Mouse (Mus musculus): ENCODE results near the gene Banp. TPM values are rescaled to one million over a fixed set of nuclear protein-coding genes. Genes with fewer than 3 reads are reported as not detected.

Gene Banp
- total and polyA plus RNA-seq, 3 experiments, result 14.9 to 34.2 (median 25.7) TPM

DNA sequence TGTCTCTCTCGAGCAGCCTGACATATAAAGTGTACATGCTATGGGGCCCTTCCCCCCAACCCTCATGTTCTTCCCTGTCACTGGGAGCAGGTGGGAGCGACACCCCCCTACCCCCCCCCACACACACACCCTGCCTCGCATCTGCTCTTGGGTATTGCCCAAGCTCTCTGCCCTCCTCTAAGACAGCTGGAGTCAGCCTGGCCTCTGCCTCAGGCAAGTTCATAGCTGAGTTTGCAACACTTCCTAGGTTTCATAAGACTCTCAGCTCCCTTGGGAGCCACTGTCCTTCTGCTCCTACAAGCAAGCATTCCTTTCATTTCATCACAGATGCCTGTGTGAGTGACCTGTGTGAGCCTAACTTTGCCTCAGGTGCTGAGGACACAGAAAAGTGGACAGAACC is 29.8 kb upstream of the Banp start:
- dilution Hi-C loops (cut with MboI; ENCODE audit: extremely low pct_ligation_motif_present, extremely low pct_unique_long_range_greater_than_20kb, low sequenced_read_pairs), result no loop called here
- no peak for TF ChIP-seq ZNF384 (IDR thresholded peaks at IDR 0.05; ENCODE audit: low read depth, low read length)
- TF ChIP-seq SIN3A (IDR thresholded peaks at IDR 0.05; ENCODE audit: low read length), result no peak
- no peak for TF ChIP-seq IRF4 (IDR thresholded peaks at IDR 0.05; ENCODE audit: low read depth, low read length)

DNA sequence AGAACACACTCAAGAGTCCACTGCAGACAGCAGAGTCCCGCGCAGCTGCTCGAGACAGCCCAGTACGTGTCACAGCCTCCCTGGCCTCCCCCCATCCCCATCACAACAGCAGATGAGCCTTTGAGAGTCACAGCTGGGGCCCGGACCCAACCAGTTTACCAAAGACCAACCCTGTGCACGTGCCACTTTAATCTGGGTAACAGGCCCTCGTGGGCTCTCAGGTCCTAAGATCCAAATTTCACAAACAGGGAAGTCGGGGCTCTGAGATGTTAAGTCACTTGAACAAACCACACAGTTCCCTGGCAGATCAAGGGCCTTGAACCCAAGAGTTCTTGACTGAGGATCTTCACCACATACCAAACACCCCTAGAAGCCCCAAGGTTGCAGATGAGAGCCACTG is 28.0 kb upstream of the Banp start:
- Histone ChIP-seq H3K9me3 (replicated peaks; ENCODE audit: low read length) (peaks cover 6% of the 10 kb centered on the region), H3K36me3 (replicated peaks in 1 of 2; ENCODE audit: control insufficient read depth in 1 of 2, insufficient read depth in 1 of 2, low read length in 1 of 2) (peaks cover 7 to 9% of the 10 kb centered on the region in 2 experiments), H3K4me2 (ENCODE audit: insufficient read depth, low read depth, poor library complexity, severe bottlenecking) (no peak overlapping the region), H3K4me1 (ENCODE audit: control insufficient read depth in 1 of 2, insufficient read depth in 2 of 2) (peaks cover 16 to 41% of the 10 kb centered on the region in 2 experiments), H3K79me2 (replicated peaks; ENCODE audit: control insufficient read depth, extremely low read depth, insufficient read depth, poor library complexity, severe bottlenecking) (no peaks in the 10 kb centered on the region), H3K4me3 (replicated peaks in 1 of 3; ENCODE audit: low read depth in 2 of 3, low read length in 2 of 3, poor library complexity in 1 of 3) (no peak overlapping the region), H3K9ac (ENCODE audit: insufficient read depth, low read depth) (no peak overlapping the region), H3K27ac (ENCODE audit: insufficient read depth, low read depth) (no peak overlapping the region), H3K27me3 (replicated peaks) (no peaks in the 10 kb centered on the region)
- TF ChIP-seq NRF1 (IDR thresholded peaks at IDR 0.05; ENCODE audit: low read depth, low read length), result no peak
- TF ChIP-seq ZC3H11A (IDR thresholded peaks at IDR 0.05; ENCODE audit: low read depth, low read length), result no peak
- TF ChIP-seq MYC (IDR thresholded peaks at IDR 0.05; ENCODE audit: low read depth, low read length), result no peak
- dilution Hi-C loops (cut with MboI; ENCODE audit: extremely low pct_ligation_motif_present, extremely low pct_unique_long_range_greater_than_20kb, low sequenced_read_pairs) (no loop called here), in situ Hi-C loops (cut with MboI; ENCODE audit: low pct_ligation_motif_present, low pct_unique_long_range_greater_than_20kb, low sequenced_read_pairs) (loop anchor here (10.0 kb wide), 1 partner anchor 47 kb away; no protein-coding TSS in a partner anchor)
- DNase-seq (ENCODE audit: extremely low read depth), result no peak

More for the DNA sequence above, 29.8 kb upstream of the Banp start:
- Histone ChIP-seq H3K9me3 (replicated peaks; ENCODE audit: low read length) (peaks cover 9% of the 10 kb centered on the region), H3K36me3 (replicated peaks in 1 of 2; ENCODE audit: control insufficient read depth in 1 of 2, insufficient read depth in 1 of 2, low read length in 1 of 2) (peaks cover 12 to 14% of the 10 kb centered on the region in 2 experiments), H3K27me3 (replicated peaks) (no peaks in the 10 kb centered on the region), H3K9ac (ENCODE audit: insufficient read depth, low read depth) (no peak overlapping the region), H3K27ac (ENCODE audit: insufficient read depth, low read depth) (peak overlapping the region; percentile 50), H3K4me3 (replicated peaks in 1 of 3; ENCODE audit: low read depth in 2 of 3, low read length in 2 of 3, poor library complexity in 1 of 3) (no peak overlapping the region), H3K79me2 (replicated peaks; ENCODE audit: control insufficient read depth, extremely low read depth, insufficient read depth, poor library complexity, severe bottlenecking) (no peaks in the 10 kb centered on the region), H3K4me2 (ENCODE audit: insufficient read depth, low read depth, poor library complexity, severe bottlenecking) (no peak overlapping the region), H3K4me1 (ENCODE audit: control insufficient read depth in 1 of 2, insufficient read depth in 2 of 2) (peaks cover 15 to 32% of the 10 kb centered on the region in 2 experiments)
- DNase-seq (ENCODE audit: extremely low read depth), result no peak
- in situ Hi-C loops (cut with MboI; ENCODE audit: low pct_ligation_motif_present, low pct_unique_long_range_greater_than_20kb, low sequenced_read_pairs), result loop anchor here (10.0 kb wide), 1 partner anchor 45 kb away; no protein-coding TSS in a partner anchor

DNA sequence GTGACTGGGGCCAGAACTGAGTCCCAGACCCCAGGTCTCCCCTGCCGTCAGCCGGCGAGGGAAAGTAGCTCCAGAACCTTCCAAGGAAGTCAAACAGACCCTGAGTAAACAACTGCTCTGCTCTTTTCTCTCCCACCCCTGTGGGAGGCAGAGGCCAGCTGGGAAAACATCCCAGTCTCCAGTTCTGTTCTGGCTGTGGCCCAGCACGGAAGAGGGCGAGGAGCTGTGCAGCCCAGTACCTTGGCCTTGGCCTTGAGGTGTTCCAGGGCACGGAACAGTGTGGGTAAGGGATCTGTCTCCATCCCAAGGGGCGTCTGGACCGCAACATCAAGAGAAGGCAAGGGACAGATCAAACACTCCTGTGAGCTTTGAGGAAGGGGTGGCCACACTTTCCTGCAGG is 27.4 kb upstream of the Banp start:
- H3K4me2 ChIP-seq (ENCODE audit: insufficient read depth, low read depth, poor library complexity, severe bottlenecking), result no peak overlapping the region
- no peak overlapping the region for H3K27ac ChIP-seq (ENCODE audit: insufficient read depth, low read depth)

More for the DNA sequence above, 27.4 kb upstream of the Banp start:
- peaks cover 20 to 46% of the 10 kb centered on the region in 2 experiments for H3K4me1 ChIP-seq (ENCODE audit: control insufficient read depth in 1 of 2, insufficient read depth in 2 of 2)
- H3K36me3 ChIP-seq (replicated peaks in 1 of 2; ENCODE audit: control insufficient read depth in 1 of 2, insufficient read depth in 1 of 2, low read length in 1 of 2), result peaks cover 5 to 6% of the 10 kb centered on the region in 2 experiments
- H3K9me3 ChIP-seq (replicated peaks; ENCODE audit: low read length), result peaks cover 6% of the 10 kb centered on the region
- TF ChIP-seq JUND (conservative IDR thresholded peaks at IDR 0.05; ENCODE audit: low read depth, low read length) (no peak), CTCF (conservative IDR thresholded peaks at IDR 0.05 in 1 of 2, IDR thresholded peaks at IDR 0.05 in 1 of 2; ENCODE audit: low read depth in 2 of 2, low read length in 2 of 2) (no peak), MAFK (IDR thresholded peaks at IDR 0.05; ENCODE audit: insufficient replicate concordance, low read length) (no peak), USF1 (IDR thresholded peaks at IDR 0.05; ENCODE audit: low read depth, low read length) (no peak), USF2 (conservative IDR thresholded peaks at IDR 0.05; ENCODE audit: low read depth, low read length) (no peak), MAZ (IDR thresholded peaks at IDR 0.05; ENCODE audit: low read depth, low read length) (no peak), ZC3H11A (IDR thresholded peaks at IDR 0.05; ENCODE audit: low read depth, low read length) (no peak), KAT2A (IDR thresholded peaks at IDR 0.05; ENCODE audit: insufficient replicate concordance, low read length) (no peak), ETS1 (conservative IDR thresholded peaks at IDR 0.05; ENCODE audit: low read depth, low read length) (no peak), BHLHE40 (IDR thresholded peaks at IDR 0.05; ENCODE audit: low read depth, low read length) (no peak), CHD1 (IDR thresholded peaks at IDR 0.05; ENCODE audit: low read depth, low read length) (no peak), ELF1 (IDR thresholded peaks at IDR 0.05; ENCODE audit: low read depth, low read length) (no peak)
- in situ Hi-C loops (cut with MboI; ENCODE audit: low pct_ligation_motif_present, low pct_unique_long_range_greater_than_20kb, low sequenced_read_pairs), result loop anchor here (10.0 kb wide), 1 partner anchor 47 kb away; no protein-coding TSS in a partner anchor
- dilution Hi-C loops (cut with MboI; ENCODE audit: extremely low pct_ligation_motif_present, extremely low pct_unique_long_range_greater_than_20kb, low sequenced_read_pairs), result no loop called here
- no peaks in the 10 kb centered on the region for H3K27me3 ChIP-seq (replicated peaks)
- DNase-seq (ENCODE audit: extremely low read depth), result no peak
- H3K9ac ChIP-seq (ENCODE audit: insufficient read depth, low read depth), result no peak overlapping the region
- no peak overlapping the region for H3K4me3 ChIP-seq (replicated peaks in 1 of 3; ENCODE audit: low read depth in 2 of 3, low read length in 2 of 3, poor library complexity in 1 of 3)
- H3K79me2 ChIP-seq (replicated peaks; ENCODE audit: control insufficient read depth, extremely low read depth, insufficient read depth, poor library complexity, severe bottlenecking), result no peaks in the 10 kb centered on the region
